Mouse (Mus musculus): ENCODE data around the gene Tmem196.

- TF ChIP-seq CTCF (IDR thresholded peaks at IDR 0.05; ENCODE audit: extremely low read depth, insufficient read depth, low read length) (no peak), POLR2A (IDR thresholded peaks at IDR 0.05; ENCODE audit: extremely low read depth, insufficient read depth, low read length) (no peak)
Measured at GRCm38 (mm10) chr12:119970068-119970467, 24.4 kb downstream of the Tmem196 start.

Data from cortical plate, adult 2 months (tissue).